Mouse (Mus musculus) megakaryocyte, embryonic 14.5 days (primary cell): Measurements from ENCODE around the gene Pepd.

Experiments
- FLI1 ChIP-seq: IDR thresholded peaks from 2 replicates; pipeline ENCODE4 v1.6.1; 2012; ENCODE audit warnings: low read length, inconsistent platforms, mixed read lengths
- GATA1 ChIP-seq: IDR thresholded peaks from 3 replicates; pipeline ENCODE4 v1.6.1; 2012; ENCODE audit warnings: mixed read lengths, low read length, inconsistent platforms, borderline replicate concordance

GRCm38 (mm10) chr7:34986575-34987150, 74.5 kb downstream of the Pepd start:
- TF ChIP-seq GATA1 (no peak), FLI1 (no peak)
